Mouse (Mus musculus): ENCODE data around the gene Ctsf.
A peak's percentile ranks its signal among the peaks of the same experiment; 100 is the strongest.

Ctsf gene

DNA sequence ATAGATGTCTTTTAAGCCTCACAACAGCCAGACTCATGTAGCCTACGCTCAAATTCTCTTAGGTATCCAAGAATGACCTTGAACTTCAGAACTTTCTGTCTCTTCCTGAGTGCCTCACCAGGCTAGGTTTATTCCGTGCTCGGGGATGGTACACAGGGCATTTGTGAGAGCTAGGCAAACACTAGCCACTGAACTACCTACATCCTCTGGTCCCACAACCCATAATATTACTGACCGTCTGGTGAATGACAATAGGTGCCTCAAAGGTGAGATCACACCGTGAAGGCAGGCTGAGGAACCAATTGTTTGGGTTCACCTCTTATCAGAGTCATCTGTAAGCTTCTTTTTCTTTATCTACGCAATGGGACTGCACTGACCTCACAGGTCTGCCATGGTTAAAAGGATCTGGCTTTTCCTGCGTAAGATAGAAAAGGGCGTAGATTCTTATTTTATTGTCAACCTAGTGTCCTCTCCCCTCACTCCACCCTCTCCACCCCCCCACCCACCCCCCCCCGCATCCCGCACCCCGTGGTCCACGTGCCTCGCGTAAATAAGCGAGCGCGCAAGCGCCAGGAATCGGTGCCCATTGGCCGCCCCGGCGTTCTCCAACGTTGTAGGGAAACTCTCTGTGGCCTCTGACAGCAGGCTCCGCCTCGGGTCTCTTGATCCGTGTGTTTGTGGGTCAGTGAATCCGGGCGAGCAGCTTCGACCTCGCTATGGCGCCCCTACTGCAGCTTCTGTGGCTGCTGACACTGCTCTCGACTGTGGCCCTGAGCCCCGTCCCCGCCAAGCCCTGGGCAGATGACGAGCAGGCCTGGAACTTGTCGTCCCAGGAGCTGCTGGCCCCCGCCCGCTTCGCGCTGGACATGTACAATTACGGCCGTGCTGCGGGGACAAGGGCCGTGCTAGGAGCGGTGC, at the start of gene Ctsf:
Gene Ctsf, plus strand, starts transcription at position 579 of the 918 bp plus-strand sequence.
- DNase-seq (ENCODE audit: low read depth, low spot score), result no peak

DNA sequence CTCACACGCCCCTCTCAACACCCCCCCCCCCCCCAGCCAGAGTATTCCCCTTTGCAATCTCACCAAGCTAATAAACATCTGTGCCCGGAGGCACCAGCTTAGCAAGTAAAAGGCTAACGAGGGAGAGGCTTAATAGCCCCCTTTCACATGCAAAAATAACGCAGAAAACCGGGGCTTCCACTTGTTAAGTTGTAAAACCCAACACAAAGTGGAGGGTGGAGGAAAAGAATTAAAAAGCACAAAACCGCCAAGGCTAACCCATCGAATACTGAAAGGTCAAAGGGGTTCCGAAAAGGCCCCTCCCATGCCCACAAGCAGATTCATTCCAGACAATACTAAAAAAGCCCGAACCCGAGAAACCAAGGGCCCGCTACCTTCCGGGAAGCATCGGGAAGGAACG, 44.6 kb upstream of the Ctsf start:
- no peak for DNase-seq (ENCODE audit: low read depth, low spot score)

- DNase-seq (ENCODE audit: low read depth, low spot score), result no peak
Measured at GRCm38 (mm10) chr19:4810746-4811062, 44.2 kb upstream of the Ctsf start.

DNA sequence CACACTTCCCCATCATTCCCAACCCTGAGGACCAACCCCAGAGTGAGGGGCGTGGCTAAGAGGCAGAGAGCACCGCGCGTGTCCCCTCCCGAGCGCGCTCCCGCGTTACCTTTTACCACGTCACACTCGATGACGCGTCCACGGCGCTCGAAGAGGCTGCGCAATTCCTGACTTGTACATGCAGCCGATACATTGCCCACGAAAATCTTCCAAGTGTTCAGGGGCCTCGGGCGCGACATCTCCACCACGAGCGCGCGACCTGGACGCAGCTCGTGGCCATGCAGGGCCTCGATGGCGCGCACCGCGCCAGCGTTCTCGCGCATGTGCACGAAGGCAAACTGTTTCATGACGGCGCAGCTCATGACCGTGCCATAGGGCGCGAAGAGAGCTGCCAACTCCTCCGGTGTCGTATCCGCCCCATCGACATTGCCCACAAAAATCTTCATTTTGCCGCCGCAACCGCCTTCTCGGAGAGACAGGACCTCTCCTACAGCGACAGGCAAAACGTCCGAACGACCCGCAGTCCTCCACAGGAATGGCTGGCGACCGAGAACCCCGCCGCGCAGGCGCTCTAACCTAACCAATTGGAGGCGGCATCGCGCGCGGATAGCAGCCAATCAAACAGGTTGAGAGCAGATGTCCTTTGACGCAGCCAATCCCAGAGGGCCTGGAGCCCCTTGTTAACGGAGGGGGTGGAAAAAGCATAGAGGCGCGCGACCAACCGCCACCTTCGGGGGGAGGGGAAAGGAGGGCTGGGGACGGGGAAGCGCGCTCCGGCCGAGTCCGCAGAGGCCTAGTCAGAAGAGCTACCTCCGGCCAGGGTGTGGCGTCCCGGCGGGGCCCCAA, 43.6 kb upstream of the Ctsf start, which contains the start of the genes Gm21992 and Rbm14:
Gene Gm21992, minus strand, starts transcription at position 550 of the 846 bp plus-strand sequence.
Gene Rbm14, minus strand, starts transcription at position 572 of the 846 bp plus-strand sequence.
- DNase-seq (ENCODE audit: low read depth, low spot score), result peak; percentile 100

- no peak for DNase-seq (ENCODE audit: low read depth, low spot score)
Measured at GRCm38 (mm10) chr19:4811909-4812242, 43.1 kb upstream of the Ctsf start.

DNA sequence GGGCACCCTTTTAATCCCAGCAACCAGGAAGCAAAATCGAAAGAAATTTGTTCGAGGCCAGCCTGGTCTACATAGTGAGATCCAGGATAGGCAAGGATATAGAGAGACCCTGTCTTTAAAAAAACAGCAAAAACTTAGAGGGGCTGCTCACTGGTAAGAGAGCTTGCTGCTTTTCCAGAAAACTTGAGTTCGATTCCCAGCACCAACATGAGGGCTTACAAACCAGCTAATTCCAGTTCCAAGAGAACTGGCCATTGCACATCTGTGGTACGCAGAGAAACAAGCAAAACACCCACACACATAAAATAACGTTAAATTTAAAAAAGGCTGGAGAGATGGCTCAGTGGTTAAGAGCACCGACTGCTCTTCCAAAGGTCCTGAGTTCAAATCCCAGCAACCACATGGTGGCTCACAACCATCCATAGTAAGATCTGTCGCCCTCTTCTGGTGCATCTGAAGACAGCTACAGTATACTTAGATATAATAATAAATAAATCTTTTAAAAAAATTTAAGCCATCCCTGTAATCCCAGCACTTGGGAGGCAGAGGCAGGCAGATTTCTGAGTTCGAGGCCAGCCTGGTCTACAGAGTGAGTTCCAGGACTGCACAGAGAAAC, 42.5 kb upstream of the Ctsf start:
- DNase-seq (ENCODE audit: low read depth, low spot score), result peak; percentile 73

GRCm38 (mm10) chr19:4813015-4813414, 41.9 kb upstream of the Ctsf start:
- DNase-seq (ENCODE audit: low read depth, low spot score), result peak; percentile 48

GRCm38 (mm10) chr19:4817182-4817835, 37.6 kb upstream of the Ctsf start:
- DNase-seq (ENCODE audit: low read depth, low spot score), result no peak

DNA sequence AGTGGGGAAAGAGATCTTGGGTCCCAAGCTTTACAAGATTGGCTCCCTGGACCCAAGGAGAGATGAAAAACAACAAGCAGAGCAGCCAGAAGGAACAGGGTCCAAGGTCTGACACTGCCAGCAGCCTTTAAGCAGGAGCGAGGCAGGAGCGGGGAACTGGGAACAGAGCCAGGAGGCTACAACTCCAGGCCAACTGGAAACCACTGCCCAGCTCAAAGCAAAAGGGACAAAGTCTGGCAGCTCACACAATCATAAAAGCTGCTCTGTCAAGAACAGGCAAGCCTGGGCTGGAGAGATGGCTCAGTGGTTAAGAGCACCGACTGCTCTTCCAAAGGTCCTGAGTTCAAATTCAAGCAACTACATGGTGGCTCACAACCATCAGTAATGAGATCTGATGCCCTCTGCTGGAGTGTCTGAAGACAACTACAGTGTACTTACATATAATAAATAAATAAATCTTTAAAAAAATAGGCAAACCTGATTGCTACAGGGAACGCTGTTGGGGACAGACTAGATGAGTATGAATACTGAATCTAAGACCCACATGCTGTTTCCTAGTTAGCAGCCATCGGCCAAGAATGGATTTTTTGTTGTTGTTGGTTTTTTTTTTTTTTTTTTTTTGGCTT, 34.1 kb upstream of the Ctsf start:
- peak; percentile 51 for DNase-seq (ENCODE audit: low read depth, low spot score)

GRCm38 (mm10) chr19:4828444-4829114, 26.4 kb upstream of the Ctsf start:
- no peak for DNase-seq (ENCODE audit: low read depth, low spot score)

DNA sequence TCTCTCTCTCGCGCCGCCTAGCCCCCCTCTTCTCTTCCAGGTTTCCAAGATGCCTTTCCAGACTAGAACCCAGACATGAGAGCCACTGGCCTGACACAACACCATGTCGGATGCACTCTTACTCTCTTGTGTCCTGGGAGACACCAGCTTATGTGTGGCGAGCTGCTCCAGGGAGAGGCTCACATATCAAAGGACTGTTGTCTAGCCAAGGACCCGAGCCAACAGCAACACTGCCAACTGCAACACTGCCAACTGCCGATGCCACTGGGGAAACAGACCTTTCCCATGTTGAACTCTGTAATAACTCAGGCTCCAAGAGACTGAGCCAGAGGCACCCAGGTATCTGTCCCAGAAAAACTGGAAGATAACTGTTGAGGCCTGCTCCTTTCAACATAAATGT, 25.8 kb upstream of the Ctsf start:
- DNase-seq (ENCODE audit: low read depth, low spot score), result no peak

DNA sequence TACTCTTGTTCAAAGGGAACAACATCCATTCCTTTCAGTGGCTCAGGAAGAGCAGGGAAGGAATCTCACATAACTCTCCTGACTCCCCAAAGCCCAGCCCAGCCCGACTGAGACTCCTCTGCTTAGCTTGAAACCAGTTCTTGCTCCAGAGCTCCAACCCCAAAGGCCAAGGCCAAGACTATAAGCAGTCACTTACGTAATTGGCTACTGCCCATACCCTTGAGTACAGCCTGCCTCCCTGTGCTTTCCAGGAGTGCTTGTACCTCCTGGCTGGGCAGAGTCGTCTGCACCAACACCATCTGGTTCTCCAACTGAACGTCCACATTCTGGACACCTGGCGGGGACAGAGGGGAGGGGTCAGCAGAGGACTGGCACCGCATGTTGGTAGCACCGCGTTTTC, 21.0 kb upstream of the Ctsf start:
- no peak for DNase-seq (ENCODE audit: low read depth, low spot score)

GRCm38 (mm10) chr19:4836096-4836495, 18.8 kb upstream of the Ctsf start:
- no peak for DNase-seq (ENCODE audit: low read depth, low spot score)

- no peak for DNase-seq (ENCODE audit: low read depth, low spot score)
Measured at GRCm38 (mm10) chr19:4837049-4837448, 17.9 kb upstream of the Ctsf start.

DNA sequence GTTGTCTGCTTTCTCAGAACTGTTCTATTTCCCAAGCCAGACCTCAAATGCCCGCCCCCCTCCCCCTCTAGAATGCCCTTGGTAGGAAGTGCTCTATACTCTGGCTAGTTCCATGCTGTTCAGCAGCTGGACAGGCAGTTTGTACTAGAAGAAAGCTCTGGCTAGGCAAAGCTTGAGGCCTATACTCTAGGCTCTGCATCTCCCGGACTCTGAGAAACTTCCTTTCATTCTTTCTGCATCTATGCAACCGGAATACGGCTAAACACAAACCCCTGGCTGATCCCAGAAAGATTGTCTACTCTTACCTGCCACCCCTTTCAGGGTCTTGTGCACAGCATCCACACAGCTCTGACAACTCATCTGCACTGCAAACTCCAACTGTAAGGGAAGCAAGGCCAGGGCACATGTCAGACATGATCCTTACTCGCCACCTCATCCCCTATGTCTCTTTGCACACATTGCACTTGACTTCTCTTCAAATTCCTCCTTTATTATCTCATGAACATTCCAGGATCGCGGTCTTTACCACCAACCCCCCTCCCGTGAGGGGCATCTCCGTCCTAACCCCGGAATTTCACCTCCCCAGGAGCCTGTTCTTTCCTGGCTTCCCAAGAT, 16.3 kb upstream of the Ctsf start:
- peak; percentile 43 for DNase-seq (ENCODE audit: low read depth, low spot score)

DNA sequence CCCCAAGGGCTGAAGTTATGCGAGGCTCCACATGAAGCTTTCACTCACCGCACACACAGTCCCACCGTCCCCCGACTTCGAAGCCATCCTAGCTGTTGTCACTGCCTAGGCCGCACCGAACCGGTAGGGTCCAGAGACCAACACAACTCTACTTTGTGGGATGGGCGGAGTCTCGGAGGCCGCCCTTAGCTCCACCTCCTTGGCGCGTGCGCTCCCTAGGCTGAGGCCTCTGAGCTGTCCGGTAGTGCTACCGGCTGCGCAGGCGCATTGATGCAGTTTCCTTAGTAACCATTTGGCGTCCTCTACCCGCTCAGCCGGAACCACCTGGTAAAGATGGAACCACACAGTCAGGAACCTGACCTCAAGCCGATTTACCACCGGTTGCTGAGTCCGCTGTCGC, 15.8 kb upstream of the Ctsf start, which contains the start of the genes Ccs and Ccdc87:
Gene Ccs, minus strand, starts transcription at position 184 of the 400 bp plus-strand sequence.
Gene Ccdc87, plus strand, starts transcription at position 218 of the 400 bp plus-strand sequence.
- peak; percentile 99 for DNase-seq (ENCODE audit: low read depth, low spot score)

DNA sequence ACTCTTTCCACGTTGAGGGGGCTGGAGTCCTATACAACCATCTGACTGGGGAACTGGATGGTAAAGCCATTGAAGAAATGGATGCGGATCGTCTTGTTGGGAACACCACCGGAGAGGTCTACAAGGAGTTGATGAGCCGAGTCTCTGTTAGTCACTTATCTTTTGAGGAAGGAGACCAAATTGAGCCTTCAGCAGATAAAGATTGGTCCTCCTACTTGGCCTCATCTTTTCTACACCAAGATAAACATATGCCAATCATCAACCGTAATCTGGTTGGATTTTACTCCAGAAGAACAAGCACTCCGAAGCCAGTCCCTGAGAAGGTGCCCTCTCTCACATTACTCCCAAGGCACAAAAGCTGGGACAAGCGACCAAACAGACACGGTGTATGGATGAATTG, 14.1 kb upstream of the Ctsf start:
- no peak for DNase-seq (ENCODE audit: low read depth, low spot score)

DNA sequence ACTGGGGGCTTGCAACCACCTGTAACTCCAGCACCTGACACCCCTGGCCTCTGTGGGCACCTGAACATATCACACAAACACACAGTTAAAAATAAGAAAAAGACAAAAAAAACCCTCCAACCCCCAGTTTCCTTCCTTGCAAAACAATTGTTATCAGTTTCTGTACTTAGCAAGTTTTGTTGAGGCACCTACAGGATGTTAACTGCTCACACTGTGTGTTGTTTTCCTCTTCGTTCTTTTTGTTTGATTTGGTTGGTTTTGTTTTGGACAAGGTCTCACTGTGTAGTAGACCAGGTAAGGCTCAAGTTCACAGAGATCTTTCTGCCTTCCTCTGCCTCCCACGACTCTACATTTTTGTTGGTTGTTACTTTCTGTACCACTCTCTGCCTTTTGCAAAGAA, 12.3 kb upstream of the Ctsf start:
- DNase-seq (ENCODE audit: low read depth, low spot score), result no peak

- no peak for DNase-seq (ENCODE audit: low read depth, low spot score)
Measured at GRCm38 (mm10) chr19:4845846-4846245, 9.1 kb upstream of the Ctsf start.

DNA sequence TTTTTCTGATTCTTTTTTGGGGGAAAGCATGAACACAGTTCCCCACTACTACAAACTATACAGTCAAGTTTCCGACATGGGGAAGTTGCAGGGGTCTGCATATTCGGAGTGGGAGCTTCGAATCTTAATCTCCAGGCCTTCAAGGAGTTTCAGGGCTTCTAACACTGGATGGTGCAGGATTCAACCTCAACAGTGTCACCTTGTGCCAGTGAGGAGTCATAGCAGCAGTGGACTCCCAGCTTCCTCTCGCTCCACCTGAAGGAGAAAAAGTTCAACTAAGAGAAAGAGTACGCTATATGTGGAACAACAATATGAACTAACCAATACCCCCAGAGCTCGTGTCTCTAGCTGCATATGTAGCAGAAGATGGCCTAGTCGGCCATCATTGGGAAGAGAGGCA, 7.4 kb upstream of the Ctsf start:
- DNase-seq (ENCODE audit: low read depth, low spot score), result peak; percentile 65

Data from 3T3-L1 (cell line).